Mouse (Mus musculus) testis, adult 2 months (tissue): ENCODE results near the gene Krt75.

ENCODE experiments used
- CTCF ChIP-seq: fragments of 200-500 bp; IDR thresholded peaks from 2 replicates; pipeline ENCODE4 v1.5.1; 2012; ENCODE audit warnings: low read depth, mild to moderate bottlenecking, inconsistent platforms, low read length, moderate library complexity; ENCODE audit not compliant: control insufficient read depth, insufficient read depth, insufficient replicate concordance
- POLR2A ChIP-seq: fragments of 200-500 bp; IDR thresholded peaks from 2 replicates; pipeline ENCODE4 v1.6.1; 2012; ENCODE audit warnings: low read depth, mild to moderate bottlenecking, inconsistent platforms, low read length, moderate library complexity; ENCODE audit not compliant: control insufficient read depth

- no peak for TF ChIP-seq CTCF
- TF ChIP-seq POLR2A, result no peak
Observed at GRCm38 (mm10) chr15:101584456-101584855, 10.8 kb upstream of the Krt75 start.
